Mouse (Mus musculus) liver, embryonic 14.5 days (tissue): Measurements from ENCODE around the gene Ttpal.

ENCODE experiments used
- CTCF ChIP-seq: IDR thresholded peaks from 2 replicates; pipeline ENCODE4 v1.5.1; 2016; ENCODE audit warnings: antibody characterized with exemption, low read depth, control low read depth
- EP300 ChIP-seq: IDR thresholded peaks from 2 replicates; pipeline ENCODE4 v1.6.1; 2016; ENCODE audit warnings: antibody characterized with exemption, low read depth

DNA sequence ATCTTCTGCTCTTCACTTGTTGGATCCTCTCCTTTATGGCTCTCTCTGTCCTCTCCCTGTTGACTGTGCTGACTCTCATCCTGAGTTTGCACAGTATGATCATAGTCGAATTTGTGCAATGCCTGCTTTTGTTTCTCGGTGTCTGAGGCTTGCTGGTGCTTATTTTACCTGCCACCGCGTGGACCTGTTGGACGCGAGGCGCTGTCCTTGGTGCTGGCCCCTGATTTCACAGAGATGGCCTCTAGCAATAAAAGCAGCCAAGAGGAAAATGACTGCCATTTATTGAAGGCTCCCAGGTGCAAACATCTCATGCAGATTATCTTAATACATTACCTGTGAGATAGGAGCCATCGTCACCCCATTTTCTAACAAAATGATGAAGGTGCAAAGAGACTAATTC is 37.5 kb upstream of the Ttpal start:
- TF ChIP-seq CTCF (no peak), EP300 (no peak)
